Mouse (Mus musculus): ENCODE results near the gene Gne.
A peak's percentile ranks its signal among the peaks of the same experiment; 100 is the strongest.

The Gne gene

GRCm38 (mm10) chr4:44022766-44023165 lies 61.2 kb downstream of the Gne start:
- no peak for DNase-seq

- DNase-seq = no peak
Observed at GRCm38 (mm10) chr4:44022323-44022722, 61.7 kb downstream of the Gne start.

- peak; percentile 69 to 71 for DNase-seq
Observed at GRCm38 (mm10) chr4:44016791-44017190, 67.2 kb downstream of the Gne start.

- no peak for DNase-seq
Observed at GRCm38 (mm10) chr4:44016071-44016470, 67.9 kb downstream of the Gne start.

GRCm38 (mm10) chr4:44013391-44014070 lies 70.4 kb downstream of the Gne start:
- DNase-seq = no peak

- DNase-seq = peak; percentile 96 to 97
Observed at GRCm38 (mm10) chr4:44012376-44013367, 71.3 kb downstream of the Gne start.

GRCm38 (mm10) chr4:44011799-44012198 lies 72.2 kb downstream of the Gne start:
- no peak for DNase-seq

- DNase-seq = no peak
Observed at GRCm38 (mm10) chr4:44010893-44011292, 73.1 kb downstream of the Gne start.

- no peak for DNase-seq
Observed at GRCm38 (mm10) chr4:44010176-44010575, 73.8 kb downstream of the Gne start.

GRCm38 (mm10) chr4:44004623-44005409 lies 79.2 kb downstream of the Gne start:
- DNase-seq = no peak

GRCm38 (mm10) chr4:44004126-44004525 lies 79.9 kb downstream of the Gne start, which contains the start of gene Clta:
Gene Clta (plus strand): TSS chr4:44004452.
- no peak for DNase-seq

GRCm38 (mm10) chr4:44003622-44004021 lies 80.4 kb downstream of the Gne start:
- DNase-seq = no peak

GRCm38 (mm10) chr4:43994342-43994741 lies 89.6 kb downstream of the Gne start:
- DNase-seq = no peak

- no peak for DNase-seq
Observed at GRCm38 (mm10) chr4:43993072-43993471, 90.9 kb downstream of the Gne start.

- DNase-seq = no peak
Observed at GRCm38 (mm10) chr4:43988976-43989375, 95.0 kb downstream of the Gne start.

- no peak for DNase-seq
Observed at GRCm38 (mm10) chr4:43984326-43984725, 99.7 kb downstream of the Gne start.

All from kidney, adult 8-10 months (tissue).